Mouse (Mus musculus) embryo, embryonic 11 days (tissue): Measurements from ENCODE around the gene Gorab.

Experiments used
- DNase-seq: peaks from one replicate; pipeline ENCODE4 v3.0.0-alpha.2; 2015

Gene Gorab

GRCm38 (mm10) chr1:163355626-163356156 is 47.8 kb downstream of the Gorab start:
- DNase-seq = no peak

- DNase-seq = no peak
Measured at GRCm38 (mm10) chr1:163350988-163351387, 52.5 kb downstream of the Gorab start.

GRCm38 (mm10) chr1:163345541-163345940 is 57.9 kb downstream of the Gorab start:
- DNase-seq = no peak

GRCm38 (mm10) chr1:163344931-163345330 is 58.5 kb downstream of the Gorab start:
- peak; percentile 33 for DNase-seq

GRCm38 (mm10) chr1:163339219-163339561 is 64.3 kb downstream of the Gorab start:
- DNase-seq = no peak

GRCm38 (mm10) chr1:163338525-163339218 is 64.8 kb downstream of the Gorab start:
- DNase-seq = peak; percentile 24

- no peak for DNase-seq
Measured at GRCm38 (mm10) chr1:163337821-163338220, 65.6 kb downstream of the Gorab start.
